Mouse (Mus musculus): Measurements from ENCODE around the gene Dhx37. TPM values are rescaled to one million over a fixed set of nuclear protein-coding genes. Genes with fewer than 3 reads are reported as not detected.
"Not testable (repeated sequence)": the region's sequence is repeated elsewhere in the genome, so short reads cannot be mapped to it uniquely, and the experiment has no call there.

Gene Dhx37
- polyA plus RNA-seq, 1 experiment from 2014 or later = 10.2 TPM

- Histone ChIP-seq H3K36me3 (ENCODE audit: control insufficient read depth, insufficient read depth, low read length) (no peaks in the 10 kb centered on the region), H3K4me2 (ENCODE audit: low read length) (no peak overlapping the region), H3K27ac (ENCODE audit: low read depth, low read length) (no peak overlapping the region), H3K9ac (ENCODE audit: low read depth, low read length) (no peak overlapping the region), H3K4me1 (ENCODE audit: control insufficient read depth, insufficient read depth, low read depth, low read length) (peaks cover 3% of the 10 kb centered on the region; the same call in 1 of the 2 replicates), H3K9me3 (ENCODE audit: control insufficient read depth, low read length) (no peaks in the 10 kb centered on the region), H3K4me3 (ENCODE audit: low read length) (no peak overlapping the region), H3K27me3 (replicated peaks; ENCODE audit: control insufficient read depth, insufficient read depth, low read length) (no peaks in the 10 kb centered on the region)
- WGBS = 58% methylated on average over 7 of the region's 7 CpGs
- no peak for ATAC-seq
Measured at GRCm38 (mm10) chr5:125400903-125401302, 33.0 kb downstream of the Dhx37 start.

- Histone ChIP-seq H3K9me3 (ENCODE audit: control insufficient read depth, low read length) (no peaks in the 10 kb centered on the region), H3K4me3 (ENCODE audit: low read length) (no peak overlapping the region), H3K27ac (ENCODE audit: low read depth, low read length) (peak overlapping the region; percentile 98), H3K36me3 (ENCODE audit: control insufficient read depth, insufficient read depth, low read length) (no peaks in the 10 kb centered on the region), H3K4me1 (ENCODE audit: control insufficient read depth, insufficient read depth, low read depth, low read length) (peaks cover 20% of the 10 kb centered on the region), H3K4me2 (ENCODE audit: low read length) (peak overlapping the region; percentile 63; the same call in 1 of the 2 replicates), H3K9ac (ENCODE audit: low read depth, low read length) (no peak overlapping the region), H3K27me3 (replicated peaks; ENCODE audit: control insufficient read depth, insufficient read depth, low read length) (no peaks in the 10 kb centered on the region)
- WGBS = 53% methylated on average over 3 of the region's 3 CpGs
- ATAC-seq = no peak
Measured at GRCm38 (mm10) chr5:125395008-125395407, 38.9 kb downstream of the Dhx37 start.

DNA sequence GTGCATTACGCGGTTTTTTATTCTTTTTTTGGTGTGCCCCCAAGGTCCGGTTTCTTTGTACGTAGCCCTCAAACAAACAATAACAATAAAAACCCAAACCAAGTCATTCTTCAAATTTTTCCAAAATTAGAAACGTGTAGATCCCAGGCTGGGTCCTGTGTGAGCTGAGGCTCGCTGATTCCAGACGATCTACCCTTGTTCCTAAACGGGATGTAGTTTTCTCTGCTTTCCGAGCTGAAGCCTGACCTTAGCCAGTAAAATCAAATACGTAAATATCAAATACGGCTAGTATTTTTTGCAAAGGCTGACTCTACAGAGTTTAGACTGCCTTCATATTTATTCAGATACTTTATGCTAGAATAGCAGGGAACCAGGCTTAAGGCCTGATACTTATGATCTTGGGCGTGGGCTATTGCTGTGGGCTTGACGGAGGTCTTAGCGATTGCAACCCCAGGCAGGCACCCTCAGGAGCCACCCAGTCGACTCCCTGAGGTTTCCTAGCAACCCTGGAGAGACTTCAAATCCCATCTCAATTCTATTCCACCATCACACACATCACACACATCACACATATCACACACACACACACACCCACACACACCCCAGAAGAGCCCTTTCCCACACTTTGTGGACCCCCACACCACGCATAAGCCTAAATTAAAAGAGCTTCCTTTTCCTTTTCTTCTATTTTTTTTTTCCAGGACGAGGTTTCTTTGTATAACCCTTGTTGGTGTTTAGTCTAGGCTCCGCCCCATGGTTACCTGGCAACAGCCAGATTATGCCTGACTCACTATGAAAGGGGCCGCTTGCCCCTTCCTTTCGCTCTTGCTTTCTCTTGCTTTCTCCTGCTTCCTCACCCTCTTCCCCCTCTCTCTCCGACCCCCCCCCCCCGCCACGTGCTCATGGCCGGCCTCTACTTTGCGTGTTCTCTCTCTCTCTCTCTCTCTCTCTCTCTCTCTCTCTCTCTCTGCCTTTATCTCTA lies 40.0 kb downstream of the Dhx37 start:
- Histone ChIP-seq H3K9ac (ENCODE audit: low read depth, low read length) (peak overlapping the region; percentile 60), H3K4me2 (ENCODE audit: low read length) (peak overlapping the region; percentile 63), H3K9me3 (ENCODE audit: control insufficient read depth, low read length) (no peaks in the 10 kb centered on the region), H3K36me3 (ENCODE audit: control insufficient read depth, insufficient read depth, low read length) (no peaks in the 10 kb centered on the region), H3K27me3 (replicated peaks; ENCODE audit: control insufficient read depth, insufficient read depth, low read length) (no peaks in the 10 kb centered on the region), H3K4me1 (ENCODE audit: control insufficient read depth, insufficient read depth, low read depth, low read length) (peaks cover 20% of the 10 kb centered on the region), H3K27ac (ENCODE audit: low read depth, low read length) (peak overlapping the region; percentile 98), H3K4me3 (ENCODE audit: low read length) (peak overlapping the region; percentile 33)
- ATAC-seq = peak; percentile 71
- WGBS = 4% methylated on average over 21 of the region's 25 CpGs

DNA sequence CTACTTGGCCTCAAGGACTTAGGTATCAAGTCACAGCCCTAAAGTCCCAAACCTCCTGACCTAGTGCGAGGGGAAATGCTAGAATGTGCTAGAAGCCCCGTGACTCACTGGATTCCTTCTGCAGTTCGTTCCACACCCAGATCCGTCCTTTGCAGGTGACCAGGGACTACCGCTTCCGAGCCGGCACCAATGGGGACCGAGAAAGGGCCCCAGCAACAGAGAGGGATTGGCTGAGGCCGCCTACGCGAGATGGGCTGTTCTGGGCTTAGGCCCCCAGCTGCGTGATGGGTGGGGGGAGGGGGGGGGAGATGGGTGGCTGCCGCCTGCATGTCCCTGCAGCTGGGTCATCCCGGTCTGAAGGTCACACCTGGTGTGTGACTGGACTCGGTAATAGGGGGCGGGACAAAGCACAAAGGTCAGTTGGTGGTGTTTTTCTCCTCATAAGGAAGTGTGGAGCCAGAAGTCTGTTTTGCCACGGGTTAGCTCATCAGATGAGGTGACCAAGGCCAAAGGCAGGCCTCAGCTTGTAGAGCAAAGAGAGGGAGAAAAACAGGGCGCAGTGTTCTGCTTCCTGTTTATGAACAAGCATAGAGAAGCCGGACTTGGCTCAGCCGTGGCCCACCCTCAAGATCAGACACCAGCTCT lies 40.8 kb downstream of the Dhx37 start:
- 0% methylated on average over 20 of the region's 20 CpGs for WGBS
- peak overlapping the region; percentile 63 for H3K4me2 ChIP-seq (ENCODE audit: low read length)
- peak overlapping the region; percentile 60 for H3K9ac ChIP-seq (ENCODE audit: low read depth, low read length)
- H3K4me3 ChIP-seq (ENCODE audit: low read length) = peak overlapping the region; percentile 33
- H3K27me3 ChIP-seq (replicated peaks; ENCODE audit: control insufficient read depth, insufficient read depth, low read length) = no peaks in the 10 kb centered on the region
- H3K27ac ChIP-seq (ENCODE audit: low read depth, low read length) = peak overlapping the region; percentile 98
- H3K36me3 ChIP-seq (ENCODE audit: control insufficient read depth, insufficient read depth, low read length) = no peaks in the 10 kb centered on the region
- peaks cover 25% of the 10 kb centered on the region for H3K4me1 ChIP-seq (ENCODE audit: control insufficient read depth, insufficient read depth, low read depth, low read length)
- ATAC-seq = peak; percentile 92
- H3K9me3 ChIP-seq (ENCODE audit: control insufficient read depth, low read length) = no peaks in the 10 kb centered on the region

GRCm38 (mm10) chr5:125392618-125392976 lies 41.3 kb downstream of the Dhx37 start:
- H3K4me3 ChIP-seq (ENCODE audit: low read length) = no peak overlapping the region; the same call in 1 of the 2 replicates
- ATAC-seq = peak; percentile 5; the same call in 1 of the 2 replicates
- H3K4me1 ChIP-seq (ENCODE audit: control insufficient read depth, insufficient read depth, low read depth, low read length) = peaks cover 27% of the 10 kb centered on the region

GRCm38 (mm10) chr5:125392176-125392575 lies 41.7 kb downstream of the Dhx37 start:
- Histone ChIP-seq H3K27ac (ENCODE audit: low read depth, low read length) (peak overlapping the region; percentile 98), H3K4me1 (ENCODE audit: control insufficient read depth, insufficient read depth, low read depth, low read length) (peaks cover 27% of the 10 kb centered on the region)
- H3K9me3 ChIP-seq (ENCODE audit: control insufficient read depth, low read length); H3K36me3 ChIP-seq (ENCODE audit: control insufficient read depth, insufficient read depth, low read length); H3K27me3 ChIP-seq (replicated peaks; ENCODE audit: control insufficient read depth, insufficient read depth, low read length); H3K9ac ChIP-seq (ENCODE audit: low read depth, low read length); H3K4me3 ChIP-seq (ENCODE audit: low read length); H3K4me2 ChIP-seq (ENCODE audit: low read length); ATAC-seq: not testable (repeated sequence)
- 95% methylated on average over 4 of the region's 4 CpGs for WGBS

More at GRCm38 (mm10) chr5:125392618-125392976, 41.3 kb downstream of the Dhx37 start:
- Histone ChIP-seq H3K36me3 (ENCODE audit: control insufficient read depth, insufficient read depth, low read length) (no peaks in the 10 kb centered on the region), H3K4me2 (ENCODE audit: low read length) (peak overlapping the region; percentile 63), H3K27ac (ENCODE audit: low read depth, low read length) (peak overlapping the region; percentile 98), H3K9me3 (ENCODE audit: control insufficient read depth, low read length) (no peaks in the 10 kb centered on the region), H3K27me3 (replicated peaks; ENCODE audit: control insufficient read depth, insufficient read depth, low read length) (no peaks in the 10 kb centered on the region), H3K9ac (ENCODE audit: low read depth, low read length) (peak overlapping the region; percentile 15)
- WGBS = 27% methylated on average over 1 of the region's 1 CpGs

GRCm38 (mm10) chr5:125391609-125392008 lies 42.3 kb downstream of the Dhx37 start:
- H3K4me1 ChIP-seq (ENCODE audit: control insufficient read depth, insufficient read depth, low read depth, low read length) = peaks cover 27% of the 10 kb centered on the region
- 66% methylated on average over 5 of the region's 5 CpGs for WGBS
- no peaks in the 10 kb centered on the region for H3K9me3 ChIP-seq (ENCODE audit: control insufficient read depth, low read length)
- H3K27ac ChIP-seq (ENCODE audit: low read depth, low read length) = peak overlapping the region; percentile 41
- no peaks in the 10 kb centered on the region for H3K27me3 ChIP-seq (replicated peaks; ENCODE audit: control insufficient read depth, insufficient read depth, low read length)
- no peaks in the 10 kb centered on the region for H3K36me3 ChIP-seq (ENCODE audit: control insufficient read depth, insufficient read depth, low read length)
- no peak overlapping the region for H3K4me3 ChIP-seq (ENCODE audit: low read length)
- H3K4me2 ChIP-seq (ENCODE audit: low read length) = no peak overlapping the region
- ATAC-seq = no peak
- no peak overlapping the region for H3K9ac ChIP-seq (ENCODE audit: low read depth, low read length)

DNA sequence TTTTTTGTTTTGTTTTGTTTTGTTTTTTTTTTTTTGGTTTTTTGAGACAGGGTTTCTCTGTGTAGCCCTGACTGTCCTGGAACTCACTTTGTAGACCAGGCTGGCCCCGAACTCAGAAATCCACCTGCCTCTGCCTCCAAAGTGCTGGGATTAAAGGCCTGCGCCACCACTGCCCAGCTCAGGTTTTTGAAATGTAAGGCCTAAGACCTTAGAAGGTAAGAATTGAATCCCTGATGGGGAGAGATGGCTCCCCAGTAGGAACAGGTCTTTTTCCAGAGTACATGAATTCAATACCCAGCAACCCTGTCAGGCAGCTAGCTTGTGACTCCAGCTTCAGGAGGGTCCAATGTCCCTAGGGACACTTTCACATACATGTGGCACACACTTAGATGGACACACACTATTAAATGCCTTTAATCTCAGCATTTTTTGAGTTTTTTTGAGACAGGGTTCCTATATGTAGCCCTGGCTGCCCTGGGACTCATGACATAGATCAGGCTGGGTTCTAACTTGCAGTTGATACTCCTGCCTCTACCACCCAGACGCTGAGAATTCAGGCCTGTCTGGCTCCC lies 42.9 kb downstream of the Dhx37 start:
- no peak for ATAC-seq
- no peak overlapping the region for H3K9ac ChIP-seq (ENCODE audit: low read depth, low read length)
- peak overlapping the region; percentile 41 for H3K27ac ChIP-seq (ENCODE audit: low read depth, low read length)
- 95% methylated on average over 3 of the region's 3 CpGs for WGBS
- H3K4me3 ChIP-seq (ENCODE audit: low read length) = no peak overlapping the region
- H3K36me3 ChIP-seq (ENCODE audit: control insufficient read depth, insufficient read depth, low read length) = peaks cover under 1% of the 10 kb centered on the region; the same call in 1 of the 2 replicates
- no peaks in the 10 kb centered on the region for H3K27me3 ChIP-seq (replicated peaks; ENCODE audit: control insufficient read depth, insufficient read depth, low read length)
- peaks cover 27% of the 10 kb centered on the region for H3K4me1 ChIP-seq (ENCODE audit: control insufficient read depth, insufficient read depth, low read depth, low read length)
- H3K9me3 ChIP-seq (ENCODE audit: control insufficient read depth, low read length) = no peaks in the 10 kb centered on the region
- no peak overlapping the region for H3K4me2 ChIP-seq (ENCODE audit: low read length)
